Mouse (Mus musculus) liver, adult (tissue): ENCODE data around the gene Cenpp.
A peak's percentile ranks its signal among the peaks of the same experiment; 100 is the strongest.

ENCODE experiments used
- GATA4 ChIP-seq: IDR thresholded peaks from 2 replicates; pipeline ENCODE4 v1.6.1; 2014; ENCODE audit warnings: mild to moderate bottlenecking, low read length; ENCODE audit not compliant: insufficient replicate concordance

Gene Cenpp

GRCm38 (mm10) chr13:49504510-49504909 lies 148.1 kb downstream of the Cenpp start, which contains the start of gene Ecm2:
TSS of gene Ecm2 (plus strand) at chr13:49504810.
- TF ChIP-seq GATA4: no peak

- no peak for TF ChIP-seq GATA4
These were observed 159.9 kb downstream of the Cenpp start, which contains the start of gene Tes3-ps for GRCm38 (mm10) chr13:49492376-49493368. TSS of gene Tes3-ps (plus strand) at chr13:49493318.

GRCm38 (mm10) chr13:49485388-49485787 lies 167.2 kb downstream of the Cenpp start:
- no peak for TF ChIP-seq GATA4

- no peak for TF ChIP-seq GATA4
These were observed 172.0 kb downstream of the Cenpp start for GRCm38 (mm10) chr13:49480551-49480950.

GRCm38 (mm10) chr13:49480057-49480456 lies 172.5 kb downstream of the Cenpp start:
- TF ChIP-seq GATA4: 0 out of 2 replicates have a peak, but pooled peaks have one; percentile 27

GRCm38 (mm10) chr13:49479399-49479798 lies 173.2 kb downstream of the Cenpp start:
- TF ChIP-seq GATA4: no peak

GRCm38 (mm10) chr13:49478851-49479374 lies 173.7 kb downstream of the Cenpp start:
- TF ChIP-seq GATA4: no peak; the same call in 1 of the 2 replicates

GRCm38 (mm10) chr13:49477887-49478286 lies 174.7 kb downstream of the Cenpp start:
- no peak for TF ChIP-seq GATA4

- no peak for TF ChIP-seq GATA4
These were observed 179.9 kb downstream of the Cenpp start for GRCm38 (mm10) chr13:49472676-49473005.

- TF ChIP-seq GATA4: no peak
These were observed 180.5 kb downstream of the Cenpp start for GRCm38 (mm10) chr13:49471981-49472675.

- no peak for TF ChIP-seq GATA4
These were observed 181.8 kb downstream of the Cenpp start for GRCm38 (mm10) chr13:49470806-49471205.

GRCm38 (mm10) chr13:49470319-49470718 lies 182.3 kb downstream of the Cenpp start:
- no peak for TF ChIP-seq GATA4

GRCm38 (mm10) chr13:49469002-49469401 lies 183.6 kb downstream of the Cenpp start:
- TF ChIP-seq GATA4: no peak

GRCm38 (mm10) chr13:49467585-49467984 lies 185.0 kb downstream of the Cenpp start:
- no peak for TF ChIP-seq GATA4

GRCm38 (mm10) chr13:49466393-49467075 lies 186.1 kb downstream of the Cenpp start:
- TF ChIP-seq GATA4: no peak
